28 mouse cellular contexts compared by ENCODE assay signal in genomic region chr15:10264885-10265284, GRCm38 (mm10).
"Had no signal": no experiment of that assay in that cellular context is flagged by ENCODE, and none has a peak within 500 bp of the region (broad histone marks: within the 10 kb centered on the region; RNA-seq: fewer than 3 reads in every experiment).

No protein-coding gene starts in this region.

- H3K9me3 ChIP-seq: heart, embryonic 13.5 days; heart, embryonic 15.5 days; hindbrain, embryonic 13.5 days; hindbrain, embryonic 15.5 days; limb, embryonic 10.5 days; limb, embryonic 12.5 days; liver, embryonic 13.5 days; liver, embryonic 15.5 days had no signal

- H3K4me1 ChIP-seq: heart, embryonic 13.5 days; heart, embryonic 15.5 days; hindbrain, embryonic 13.5 days; hindbrain, embryonic 15.5 days; limb, embryonic 10.5 days; limb, embryonic 12.5 days; liver, embryonic 13.5 days; liver, embryonic 15.5 days had no signal

- H3K4me3 ChIP-seq: gastrocnemius, adult 2 months; heart, adult 2 months; heart, embryonic 13.5 days; heart, embryonic 15.5 days; hindbrain, embryonic 13.5 days; hindbrain, embryonic 15.5 days; layer of hippocampus, adult 2 months; left cerebral cortex, adult 2 months; limb, embryonic 10.5 days; limb, embryonic 12.5 days; liver, embryonic 13.5 days; liver, embryonic 15.5 days had no signal

- H3K9ac ChIP-seq: heart, embryonic 13.5 days; heart, embryonic 15.5 days; hindbrain, embryonic 13.5 days; hindbrain, embryonic 15.5 days; limb, embryonic 12.5 days; liver, embryonic 13.5 days; liver, embryonic 15.5 days; liver, postnatal 0 days had no signal

- DNase-seq: gastrocnemius, adult 2 months; gastrocnemius, postnatal 10 days; gastrocnemius, postnatal 25 days; heart, adult 11 months; heart, adult 2 months; heart, postnatal 14 days; heart, postnatal 36 days; kidney, adult 11 months; kidney, adult 2 months; kidney, postnatal 10 days; kidney, postnatal 25 days; kidney, postnatal 4 days; liver; liver, embryonic 13.5 days; liver, postnatal 0 days had no signal

- H3K4me2 ChIP-seq: heart, embryonic 11.5 days; heart, embryonic 13.5 days; heart, embryonic 15.5 days; hindbrain, embryonic 13.5 days; hindbrain, embryonic 15.5 days; limb, embryonic 12.5 days; liver, embryonic 11.5 days; liver, embryonic 13.5 days; liver, embryonic 15.5 days had no signal

- H3K36me3 ChIP-seq: heart, embryonic 13.5 days; heart, embryonic 15.5 days; hindbrain, embryonic 13.5 days; hindbrain, embryonic 15.5 days; limb, embryonic 10.5 days; limb, embryonic 12.5 days; liver, embryonic 13.5 days; liver, embryonic 15.5 days had no signal

- ATAC-seq: hindbrain, postnatal 0 days; intestine, embryonic 16.5 days; liver, postnatal 0 days had no signal

- H3K27ac ChIP-seq: gastrocnemius, adult 2 months; heart, adult 2 months; heart, embryonic 13.5 days; heart, embryonic 15.5 days; hindbrain, embryonic 13.5 days; hindbrain, embryonic 15.5 days; hindbrain, postnatal 0 days; layer of hippocampus, adult 2 months; left cerebral cortex, adult 2 months; limb, embryonic 10.5 days; limb, embryonic 12.5 days; liver, embryonic 13.5 days; liver, embryonic 15.5 days had no signal

- H3K27me3 ChIP-seq: heart, embryonic 13.5 days; heart, embryonic 15.5 days; hindbrain, embryonic 13.5 days; hindbrain, embryonic 15.5 days; limb, embryonic 12.5 days; liver, embryonic 13.5 days; liver, embryonic 15.5 days had no signal
